Mouse (Mus musculus) urinary bladder, postnatal 4 days (tissue): ENCODE results near the gene Kcna4.

ENCODE experiments used
- DNase-seq, 2 experiments: peaks; one replicate each; pipeline ENCODE4 v3.0.0; 2021 to 2022; ENCODE audit warnings: low spot score in 2 of 2

The Kcna4 gene

GRCm38 (mm10) chr2:107289990-107290696, at the start of gene Kcna4:
Kcna4 (plus strand) TSS chr2:107290639.
- DNase-seq: peak in 1 of 2 experiments; percentile 61

GRCm38 (mm10) chr2:107258091-107258490, 32.3 kb upstream of the Kcna4 start:
- no peak for DNase-seq

- DNase-seq: no peak
These were observed 24.2 kb upstream of the Kcna4 start for GRCm38 (mm10) chr2:107266251-107266650.

- no peak for DNase-seq
These were observed 20.4 kb upstream of the Kcna4 start for GRCm38 (mm10) chr2:107270050-107270449.

GRCm38 (mm10) chr2:107290697-107291019, 219 bp downstream of the Kcna4 start:
- DNase-seq: no peak

GRCm38 (mm10) chr2:107291142-107291541, 703 bp downstream of the Kcna4 start:
- no peak for DNase-seq

GRCm38 (mm10) chr2:107294521-107294920, 4.1 kb downstream of the Kcna4 start:
- DNase-seq: no peak

GRCm38 (mm10) chr2:107301886-107302285, 11.4 kb downstream of the Kcna4 start:
- DNase-seq: no peak

GRCm38 (mm10) chr2:107304707-107305106, 14.3 kb downstream of the Kcna4 start:
- DNase-seq: no peak

- no peak for DNase-seq
These were observed 15.6 kb downstream of the Kcna4 start for GRCm38 (mm10) chr2:107306077-107306476.

GRCm38 (mm10) chr2:107318636-107319035, 28.2 kb downstream of the Kcna4 start:
- no peak for DNase-seq

- no peak for DNase-seq
These were observed 31.3 kb downstream of the Kcna4 start for GRCm38 (mm10) chr2:107321596-107322226.

- no peak for DNase-seq
These were observed 33.7 kb downstream of the Kcna4 start for GRCm38 (mm10) chr2:107324090-107324489.

- DNase-seq: no peak
These were observed 36.8 kb downstream of the Kcna4 start for GRCm38 (mm10) chr2:107327276-107327675.

GRCm38 (mm10) chr2:107341291-107341690, 50.9 kb downstream of the Kcna4 start:
- DNase-seq: no peak

- no peak for DNase-seq
These were observed 54.4 kb downstream of the Kcna4 start for GRCm38 (mm10) chr2:107344807-107345206.

- no peak for DNase-seq
These were observed 54.9 kb downstream of the Kcna4 start for GRCm38 (mm10) chr2:107345299-107345698.
